9 mouse cellular contexts compared by ENCODE assay signal in the genomic region with DNA sequence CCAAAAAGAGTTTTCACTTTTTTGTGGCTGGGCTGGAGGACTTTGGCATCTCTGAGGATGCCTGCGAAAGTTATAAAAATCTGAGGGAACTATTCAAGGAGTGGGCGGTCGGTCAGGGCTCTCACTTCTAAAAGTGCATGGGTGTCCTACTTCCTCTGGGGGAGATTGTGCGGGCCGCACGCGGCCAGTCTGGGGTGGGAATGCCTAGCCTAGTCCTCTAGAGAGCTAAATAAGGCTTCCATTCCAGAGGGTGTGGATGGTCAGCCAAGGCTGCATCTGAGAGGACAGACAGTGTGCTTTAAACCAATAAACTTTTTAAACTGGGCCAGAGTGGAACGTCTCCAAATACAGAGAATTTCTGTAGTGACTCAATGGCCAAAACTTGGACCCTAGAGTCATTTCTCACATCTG. TPM values are rescaled to one million over a fixed set of nuclear protein-coding genes. Genes with fewer than 3 reads are reported as not detected.
DNase-seq lines count a peak whose midpoint lies in the region; ATAC-seq lines count a peak whose summit lies in the region.
"Had no signal": no experiment of that assay in that cellular context is flagged by ENCODE, and none has a peak within 500 bp of the region (broad histone marks: within the 10 kb centered on the region; RNA-seq: fewer than 3 reads in every experiment).

No protein-coding gene starts in this region.

- no peaks in the 10 kb centered on the region for H3K9me3 ChIP-seq in forebrain, embryonic 14.5 days (replicated peaks; ENCODE audit: control insufficient read depth, low read length)
- no peaks in the 10 kb centered on the region for H3K9me3 ChIP-seq in lung, embryonic 16.5 days (ENCODE audit: control insufficient read depth, low read length)

- H3K27me3 ChIP-seq in forebrain, embryonic 14.5 days (replicated peaks; ENCODE audit: control insufficient read depth, insufficient read depth, low read length): no peaks in the 10 kb centered on the region
- H3K27me3 ChIP-seq in lung, embryonic 16.5 days (ENCODE audit: control insufficient read depth, insufficient read depth, low read depth, low read length): no peaks in the 10 kb centered on the region

- peak; percentile 21 for DNase-seq in embryo, embryonic 10 days (ENCODE audit: low spot score)
- no peak for DNase-seq in embryo, embryonic 11 days
- no peak for DNase-seq in forebrain, embryonic 14.5 days (ENCODE audit: low spot score)
- peak; percentile 61 for DNase-seq in heart, postnatal 4 days
- DNase-seq in urinary bladder, postnatal 25 days (ENCODE audit: low spot score): peak; percentile 9

- H3K4me3 ChIP-seq in forebrain, embryonic 14.5 days (ENCODE audit: low read depth, low read length): peak overlapping the region; percentile 79
- peak overlapping the region; percentile 81 for H3K4me3 ChIP-seq in lung, embryonic 16.5 days (ENCODE audit: low read length)

- peak overlapping the region; percentile 85 for H3K4me2 ChIP-seq in forebrain, embryonic 14.5 days (ENCODE audit: low read length)
- peak overlapping the region; percentile 79 for H3K4me2 ChIP-seq in lung, embryonic 16.5 days (ENCODE audit: low read depth, low read length)

- no peak for ATAC-seq in forebrain, embryonic 14.5 days
- peak; percentile 19; the same call in 1 of the 2 replicates for ATAC-seq in lung, embryonic 16.5 days (ENCODE audit: low read depth)
- no peak for ATAC-seq in erythroblast, adult 5-6 weeks (replicated peaks; ENCODE audit: low FRiP score, poor library complexity, severe bottlenecking)
- ATAC-seq in erythroid progenitor cell, adult 5-6 weeks (replicated peaks; ENCODE audit: low FRiP score, poor library complexity, severe bottlenecking): no peak

- no peaks in the 10 kb centered on the region for H3K36me3 ChIP-seq in forebrain, embryonic 14.5 days (ENCODE audit: control insufficient read depth, insufficient read depth, low read length)
- H3K36me3 ChIP-seq in lung, embryonic 16.5 days (ENCODE audit: control insufficient read depth, insufficient read depth, low read length): no peaks in the 10 kb centered on the region

- peak overlapping the region; percentile 98 for H3K9ac ChIP-seq in forebrain, embryonic 14.5 days (ENCODE audit: low read length)
- peak overlapping the region; percentile 94 for H3K9ac ChIP-seq in lung, embryonic 16.5 days (ENCODE audit: low read length)

- 0 out of 2 replicates have a peak overlapping the region, but pooled peaks have one; percentile 94 for H3K27ac ChIP-seq in forebrain, embryonic 14.5 days (ENCODE audit: low read depth, low read length)
- H3K27ac ChIP-seq in lung, embryonic 16.5 days (ENCODE audit: low read length): peak overlapping the region; percentile 92

- 7% methylated on average over 8 of the region's 8 CpGs for WGBS in forebrain, embryonic 14.5 days
- WGBS in lung, embryonic 16.5 days: 9% methylated on average over 8 of the region's 8 CpGs

- H3K4me1 ChIP-seq in forebrain, embryonic 14.5 days (ENCODE audit: control insufficient read depth, insufficient read depth, low read length): peaks cover 22% of the 10 kb centered on the region
- H3K4me1 ChIP-seq in lung, embryonic 16.5 days (replicated peaks; ENCODE audit: control insufficient read depth, insufficient read depth, low read length): peaks cover 23% of the 10 kb centered on the region

RNA-seq across cellular contexts. Expression of a gene that starts 1.9 kb away (rescaled TPM):
- polyA plus RNA-seq in forebrain, embryonic 14.5 days (2014; fragmentation: Nextera tagmentation; extraction: Ambion mirVana): 31.2 and 41.4 TPM in 2 replicates
- total RNA-seq in heart, postnatal 4 days (2021): 100 to 1,000 TPM; 219 to 225 TPM
- polyA plus RNA-seq in lung, embryonic 16.5 days (2015; fragmentation: Nextera tagmentation; extraction: Ambion mirVana): 99.9 and 105 TPM in 2 replicates
- total RNA-seq in erythroblast, adult 5-6 weeks (2015; ENCODE audit: low replicate concordance): not detected in 2 replicates
- total RNA-seq in erythroblast, adult 5-6 weeks (2017; ENCODE audit: low replicate concordance): not detected in 2 replicates
- not detected in 2 replicates for total RNA-seq in erythroid progenitor cell, adult 5-6 weeks (2015; ENCODE audit: low replicate concordance)
- 1.5 TPM in 1 of 2 replicates, not detected in the other for total RNA-seq in erythroid progenitor cell, adult 5-6 weeks (2017; ENCODE audit: low replicate concordance)
- total RNA-seq: common myeloid progenitor, adult 5-6 weeks had no signal

Comparison
In these comparisons a context has a peak if more than half of its experiments do, and no peak if none do; other contexts are left out.
1. DNase-seq: peak in embryo, embryonic 10 days (single experiment), heart, postnatal 4 days (single experiment) and urinary bladder, postnatal 25 days (single experiment); none in embryo, embryonic 11 days (single experiment) and forebrain, embryonic 14.5 days (single experiment).
2. RNA of a gene that starts 1.9 kb away (total RNA-seq): 219 to 225 TPM in heart, postnatal 4 days; 1.5 TPM in erythroid progenitor cell, adult 5-6 weeks and not detected in erythroblast, adult 5-6 weeks; every median in the first group is over 10 times any median in the second.